Mouse (Mus musculus): Measurements from ENCODE around the gene Rad9a. TPM values are rescaled to one million over a fixed set of nuclear protein-coding genes. Genes with fewer than 3 reads are reported as not detected.

The Rad9a gene
- polyA plus RNA-seq, 2 experiments from 2014 or later = 37.7 to 40.3 TPM

DNA sequence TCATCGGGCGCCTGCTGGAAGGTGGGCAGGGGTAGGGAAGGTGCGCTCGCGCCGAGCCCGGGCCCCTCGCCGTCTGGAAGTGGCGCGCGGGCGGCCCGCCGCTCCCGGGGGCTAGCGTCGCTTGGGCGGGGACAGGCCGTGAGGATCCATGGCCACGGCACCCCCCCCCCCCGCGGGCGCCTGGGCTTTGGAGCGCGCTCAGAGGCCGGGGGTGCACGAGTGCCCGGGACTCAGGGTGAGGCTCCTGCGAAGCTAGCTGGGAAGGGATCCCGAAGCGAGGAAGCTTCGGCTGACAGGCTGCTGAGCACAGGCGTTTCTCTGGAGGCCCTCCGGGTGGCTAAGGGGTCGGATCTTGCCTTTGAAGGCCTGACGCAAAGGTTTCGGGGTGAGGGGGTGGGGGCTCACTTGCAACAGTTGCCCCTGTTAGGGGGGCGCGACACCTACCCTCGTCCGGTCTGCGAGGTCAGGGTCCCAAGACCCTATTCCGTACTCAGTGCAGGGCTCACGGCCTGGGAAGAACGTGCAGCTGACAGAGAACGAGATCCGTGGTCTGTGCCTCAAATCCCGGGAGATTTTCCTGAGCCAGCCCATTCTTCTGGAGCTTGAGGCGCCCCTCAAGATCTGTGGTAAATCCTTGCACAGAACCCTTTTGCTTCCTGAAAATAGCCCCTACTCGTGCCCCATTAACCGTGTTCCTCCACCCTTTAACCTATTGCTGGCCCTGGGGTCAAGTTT lies 9.0 kb downstream of the Rad9a start:
- no peak for ATAC-seq

DNA sequence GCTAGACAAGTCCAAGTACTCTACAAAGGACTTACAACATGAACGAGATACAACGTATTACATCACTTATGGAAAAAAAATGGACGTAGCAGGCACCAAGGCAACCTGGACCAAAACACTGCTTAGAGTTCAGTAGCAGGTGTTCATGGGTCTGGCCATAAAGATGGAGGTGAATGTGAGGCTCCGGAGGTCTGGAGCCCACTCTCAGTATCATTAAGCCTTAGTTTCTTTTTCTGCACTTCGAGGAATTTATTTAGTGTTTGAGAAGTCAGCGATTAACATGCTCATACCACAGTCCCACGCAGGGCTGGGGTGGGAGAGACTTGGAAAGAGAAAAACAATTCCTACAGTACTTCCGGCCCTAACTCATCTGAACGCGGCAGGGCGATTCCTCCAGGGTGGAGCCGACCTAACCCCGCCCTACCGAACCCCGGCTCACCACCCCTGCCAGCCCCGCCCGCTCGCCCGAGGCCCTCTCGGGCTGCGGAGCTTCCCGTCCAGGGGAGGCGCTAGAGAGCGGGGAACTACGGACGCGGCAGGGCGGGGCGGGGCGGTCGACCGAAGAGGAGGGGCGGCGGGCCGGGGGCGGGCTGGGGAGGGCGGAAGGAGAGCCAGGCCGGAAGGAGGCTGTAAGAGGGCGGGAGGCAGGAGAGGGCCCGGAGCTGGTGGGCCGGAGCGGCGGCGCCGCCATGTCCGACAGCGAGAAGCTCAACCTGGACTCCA lies 9.8 kb downstream of the Rad9a start, which contains the start of gene Ppp1ca:
Gene Ppp1ca, plus strand, starts transcription at position 538 of the 723 bp plus-strand sequence.
- ATAC-seq = peak; percentile 73

DNA sequence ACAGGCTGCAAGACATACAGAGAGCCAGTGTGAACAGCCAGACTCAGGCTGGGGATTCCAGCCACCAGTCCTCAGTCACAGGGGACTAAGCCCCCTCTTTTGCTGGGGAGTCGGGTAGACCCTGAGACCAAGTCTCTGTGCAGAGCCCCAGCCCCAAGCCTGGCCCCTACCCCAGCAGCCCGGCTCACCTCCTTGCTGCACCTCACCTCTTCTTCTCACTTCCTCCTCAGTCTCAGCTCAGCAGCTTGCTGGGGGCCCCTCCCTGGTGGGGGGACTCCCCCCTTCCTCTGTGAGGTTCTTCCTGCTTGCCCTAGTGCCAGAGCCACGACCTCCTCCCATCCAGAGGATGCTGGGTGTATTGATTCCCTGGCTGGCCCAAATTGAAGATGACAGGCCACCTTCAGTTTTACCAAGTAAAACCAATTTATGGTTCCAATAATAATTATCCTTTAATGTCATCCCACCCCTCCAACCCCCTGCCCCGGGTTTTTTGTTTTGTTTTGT lies 10.6 kb downstream of the Rad9a start, which contains the start of gene Tbc1d10c:
Gene Tbc1d10c, minus strand, starts transcription at position 454 of the 504 bp plus-strand sequence.
- peak; percentile 72 for ATAC-seq

DNA sequence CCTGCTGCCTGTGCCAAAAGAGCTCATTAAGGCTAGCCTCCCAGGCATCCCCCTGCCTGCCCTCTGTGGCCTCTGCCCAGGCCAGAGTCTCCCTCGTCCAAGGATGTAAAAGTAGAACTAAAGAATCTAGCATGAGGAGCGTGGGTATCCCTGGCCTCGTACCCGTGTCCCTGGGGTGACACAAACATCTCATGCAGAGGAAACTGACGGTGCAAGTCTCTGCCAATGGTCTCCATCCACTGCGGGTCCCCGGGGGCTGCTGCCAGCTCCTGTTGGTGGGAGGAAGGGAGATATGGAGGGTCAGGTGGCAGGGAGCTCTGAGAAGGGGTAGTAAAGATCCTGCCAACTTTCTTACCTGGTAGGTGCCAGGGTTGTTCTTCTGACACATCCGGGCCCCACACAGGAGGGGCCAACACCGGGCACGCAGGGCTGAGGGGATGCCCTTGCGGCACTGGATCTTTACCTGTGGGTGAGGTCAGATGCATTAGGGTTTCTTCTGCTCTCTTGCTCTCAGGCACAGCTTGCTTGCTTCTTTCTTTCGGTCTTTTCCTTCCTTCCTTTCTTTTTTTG lies 12.3 kb downstream of the Rad9a start:
- ATAC-seq = no peak

DNA sequence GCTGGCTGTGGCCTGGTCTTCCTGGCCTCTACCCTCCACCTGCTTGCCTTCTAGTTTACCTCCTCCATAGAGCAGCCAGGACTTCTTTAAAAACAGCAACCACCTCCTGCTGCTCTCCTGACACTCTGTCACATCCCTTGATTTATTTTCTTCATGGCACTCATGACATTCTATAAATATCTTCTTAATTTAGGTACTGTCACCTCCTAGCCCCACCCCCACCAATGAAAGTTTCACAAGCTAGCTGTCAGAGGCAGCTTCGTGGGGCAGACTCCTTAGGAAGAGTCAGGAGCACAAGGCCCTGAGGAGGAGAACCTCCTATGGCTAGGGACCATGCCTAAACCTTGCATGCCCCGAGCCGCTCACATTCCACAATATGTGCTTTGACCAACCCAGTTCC lies 14.2 kb downstream of the Rad9a start:
- no peak for ATAC-seq

DNA sequence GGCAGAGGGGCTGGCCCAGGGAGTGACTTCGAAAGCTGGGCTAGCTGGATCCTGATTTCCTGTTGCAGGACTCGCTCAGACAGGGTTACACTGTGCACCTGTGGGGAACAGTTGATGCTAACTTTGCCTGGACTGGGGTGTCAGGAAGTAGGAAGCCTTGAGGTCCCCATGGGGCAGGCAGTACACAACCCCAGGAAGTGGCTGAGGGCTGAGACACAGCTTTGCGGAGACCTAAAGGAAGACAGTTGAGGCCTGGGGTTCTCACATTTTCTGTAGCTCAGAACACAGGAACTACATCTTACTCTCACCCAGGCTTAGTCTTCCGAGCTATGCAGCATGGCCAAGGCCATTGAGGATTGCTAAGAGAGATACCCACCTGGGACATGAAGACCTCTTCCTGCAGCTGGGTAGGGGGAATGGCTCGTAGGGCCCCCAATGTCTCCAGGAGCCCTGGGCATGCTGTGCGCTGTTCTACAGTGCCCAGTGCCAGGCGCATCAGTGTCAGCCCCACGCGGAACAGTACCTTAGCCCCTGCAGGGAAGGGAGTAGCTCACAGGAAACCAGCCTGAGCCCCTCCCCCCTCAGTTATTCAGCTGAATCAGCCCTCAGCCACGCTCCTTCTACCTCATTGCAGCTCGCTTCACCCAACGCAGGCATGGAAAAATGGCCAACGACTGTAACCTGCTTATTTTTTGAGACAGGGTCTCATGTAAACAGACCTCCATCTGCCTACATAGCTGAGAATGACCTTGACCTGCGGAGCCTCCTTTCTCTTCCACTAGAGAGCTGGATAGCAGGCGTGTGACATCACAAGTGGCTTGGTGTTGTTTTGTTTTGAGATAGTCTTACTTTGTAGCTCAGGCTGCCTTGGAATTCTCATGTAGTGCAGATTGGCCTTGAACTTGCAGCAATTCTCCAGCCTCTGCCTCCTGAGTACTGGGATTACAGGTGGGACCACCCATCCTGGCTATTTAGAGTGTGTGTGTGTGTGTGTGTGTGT lies 16.2 kb downstream of the Rad9a start:
- peak; percentile 74 for ATAC-seq

DNA sequence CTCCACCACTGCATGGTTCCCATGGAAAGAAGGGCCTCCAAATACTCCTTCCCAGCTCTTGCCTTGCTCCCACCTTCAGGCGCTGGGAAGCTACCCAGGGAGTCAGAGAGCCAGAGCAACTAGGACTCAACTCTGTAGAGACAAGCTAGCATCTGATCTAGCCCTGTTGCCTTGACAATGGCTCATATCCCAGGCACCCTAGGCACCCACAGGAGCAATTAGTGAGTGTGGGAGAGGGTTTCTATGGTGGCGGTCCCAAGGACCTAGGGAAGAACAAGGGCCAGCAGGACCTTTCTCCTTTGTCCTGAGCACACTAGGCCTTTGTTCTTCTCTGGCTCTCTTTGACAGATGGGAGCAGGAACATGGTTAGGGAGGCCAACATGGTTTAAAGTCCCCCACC lies 17.8 kb downstream of the Rad9a start:
- ATAC-seq = no peak

DNA sequence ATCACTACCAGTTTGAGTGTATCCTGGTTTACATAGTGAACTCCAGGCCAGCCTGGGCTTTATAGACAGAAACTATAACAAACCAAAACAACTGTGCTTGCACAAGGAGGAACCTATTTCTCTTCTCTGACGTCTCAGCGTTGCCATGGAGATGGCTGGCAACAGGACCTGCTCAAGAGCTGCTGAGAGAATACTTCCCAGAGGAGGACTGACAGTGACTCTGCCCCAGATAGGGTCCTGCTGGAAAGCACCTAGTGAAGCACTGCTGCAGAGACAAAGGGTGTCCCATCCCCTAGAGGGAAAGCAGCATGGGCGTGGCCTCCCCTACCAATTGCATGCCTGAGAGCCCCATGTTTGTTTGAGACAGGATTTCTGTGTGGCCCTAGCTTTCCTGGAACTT lies 19.6 kb downstream of the Rad9a start:
- peak; percentile 16 for ATAC-seq

DNA sequence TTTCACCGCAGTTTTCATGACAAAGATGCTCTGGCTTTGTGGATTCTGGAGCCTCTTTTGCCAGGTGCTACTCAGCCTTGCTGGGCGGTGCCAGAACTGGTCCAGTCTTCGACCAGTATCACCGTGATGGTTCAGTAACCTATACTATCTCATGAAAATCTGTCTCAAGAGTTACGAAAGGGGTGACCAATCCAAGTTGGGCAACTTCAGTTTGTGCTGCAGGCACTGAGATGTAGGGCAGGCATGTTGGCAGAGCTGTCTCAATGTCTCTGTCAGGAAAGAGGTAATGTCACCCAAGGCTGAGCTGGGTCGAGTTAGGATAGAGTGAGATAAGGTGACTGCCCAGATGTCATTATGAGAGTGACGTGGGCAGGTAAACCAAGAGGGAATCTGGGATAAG lies 21.1 kb downstream of the Rad9a start:
- no peak for ATAC-seq

DNA sequence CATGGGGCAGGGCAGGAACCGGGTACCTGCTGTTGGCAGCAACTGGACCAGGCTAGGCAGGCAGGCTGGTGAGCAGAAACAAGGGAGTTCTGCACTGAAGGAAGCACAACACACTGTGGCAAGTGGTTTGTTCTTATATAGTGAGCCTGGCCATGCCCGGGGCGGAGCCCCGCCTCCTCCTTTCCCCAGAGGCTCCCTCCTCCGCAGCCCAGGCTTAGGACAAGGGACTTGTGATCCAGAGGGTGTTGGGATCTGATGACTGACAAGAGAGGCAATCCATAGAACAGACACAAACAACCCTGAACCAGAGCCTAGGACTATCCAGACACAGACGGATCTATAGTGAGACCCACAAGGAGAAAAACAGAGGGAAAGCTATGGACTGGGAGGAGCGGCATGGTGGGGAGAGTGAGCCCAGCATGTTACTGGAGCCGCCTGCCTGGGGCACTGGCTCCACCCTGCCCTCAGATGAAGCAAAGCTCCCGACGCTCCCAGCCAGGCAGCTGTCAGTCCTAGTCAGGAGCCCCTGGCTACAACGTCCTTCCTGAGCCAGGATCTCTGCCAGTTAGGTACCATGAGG lies 26.0 kb downstream of the Rad9a start, which contains the start of gene Carns1:
Gene Carns1, minus strand, starts transcription at position 112 of the 580 bp plus-strand sequence.
- ATAC-seq = no peak

DNA sequence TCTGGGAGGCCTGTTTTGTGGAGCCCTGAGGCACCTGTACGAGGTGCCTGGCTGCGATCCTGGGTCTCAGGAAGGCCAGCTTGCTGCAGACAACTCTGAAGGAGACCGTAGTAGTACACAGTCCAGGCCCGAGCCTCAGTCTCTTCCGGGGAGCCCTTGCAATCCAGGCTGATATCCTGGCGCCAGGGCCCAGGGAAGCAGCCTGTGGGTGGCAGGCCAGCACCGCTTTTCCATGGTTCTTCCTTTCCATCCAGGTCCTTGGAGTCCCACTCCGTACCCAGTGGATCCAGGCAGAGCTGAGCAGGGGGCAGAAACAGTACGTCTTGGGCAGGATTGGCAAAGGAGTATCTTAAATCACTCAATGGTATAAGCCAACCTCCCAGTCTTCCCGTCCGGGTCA lies 28.5 kb downstream of the Rad9a start:
- no peak for ATAC-seq

DNA sequence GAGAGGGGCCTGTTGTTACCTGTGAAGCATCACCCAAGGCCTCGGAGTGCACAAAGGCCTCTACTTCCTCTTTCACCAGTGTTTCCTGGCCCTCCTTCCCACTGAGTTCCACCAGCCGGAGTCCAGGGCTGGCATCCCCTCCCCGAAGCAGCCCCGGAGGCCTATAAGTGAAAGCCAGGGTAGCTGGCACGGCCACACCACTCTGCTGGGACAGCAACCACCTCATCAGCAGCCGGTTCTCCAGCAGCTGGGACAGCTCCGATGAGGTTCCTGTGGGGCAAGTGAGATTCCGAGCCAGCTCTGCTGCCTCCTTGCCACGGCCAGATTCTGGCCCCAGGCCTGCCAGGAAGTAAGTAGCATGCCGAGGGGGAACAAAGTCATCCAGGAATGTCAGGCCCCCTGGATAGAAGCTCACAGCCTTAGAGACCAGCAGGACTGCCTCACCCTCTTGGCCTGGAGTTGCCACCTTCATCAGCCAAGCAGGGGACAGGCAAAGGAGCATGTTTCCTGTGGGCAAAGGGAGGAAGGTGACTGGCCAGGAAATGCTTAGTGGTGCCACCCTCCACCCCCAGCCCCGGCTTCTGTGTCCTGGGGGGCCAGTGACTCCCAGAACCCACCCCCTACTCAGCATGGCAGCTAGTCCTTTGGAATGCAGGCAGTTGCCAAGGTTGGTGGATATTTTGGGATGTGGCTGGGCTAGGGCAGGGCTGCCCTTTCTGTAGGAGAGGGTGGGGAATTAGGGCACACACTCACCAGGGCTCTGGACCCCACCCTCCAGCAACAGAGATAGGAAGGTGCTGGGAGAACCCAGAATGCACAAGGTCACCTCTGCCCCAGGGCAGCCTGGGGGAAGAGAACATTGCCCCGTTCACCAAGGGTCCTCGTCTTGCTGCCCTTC lies 29.8 kb downstream of the Rad9a start:
- ATAC-seq = no peak

DNA sequence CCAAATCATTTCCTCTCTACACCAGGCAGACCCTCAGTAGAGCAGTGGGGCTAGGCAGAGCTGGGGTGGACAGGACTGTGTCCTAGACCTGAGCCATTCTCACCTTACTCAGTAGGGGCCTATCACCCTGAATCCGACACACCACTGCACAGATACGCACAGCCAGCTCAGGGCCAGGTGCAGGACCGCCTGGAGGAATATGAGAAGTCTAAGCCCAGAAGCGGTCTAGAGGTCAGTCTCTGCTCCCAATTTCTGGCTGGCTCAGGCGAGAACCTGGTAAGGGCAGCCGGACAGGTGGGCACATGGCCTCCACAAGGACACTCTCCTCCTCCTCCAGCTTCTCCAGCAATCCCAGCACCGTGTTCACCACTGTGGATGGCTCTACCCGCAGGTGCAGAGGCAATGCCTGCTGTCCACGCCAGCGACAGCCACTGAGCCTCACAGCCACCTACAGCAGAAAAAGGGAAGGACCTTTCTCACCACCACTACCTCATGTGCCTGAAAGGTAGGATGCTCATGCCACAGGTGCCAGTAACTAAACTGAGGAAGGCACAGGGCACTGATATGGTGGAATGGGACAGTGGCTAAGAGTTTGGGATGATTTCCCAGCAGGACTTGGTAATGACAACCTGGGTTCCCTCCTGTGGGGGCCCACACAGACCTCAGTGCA lies 30.6 kb downstream of the Rad9a start:
- no peak for ATAC-seq

DNA sequence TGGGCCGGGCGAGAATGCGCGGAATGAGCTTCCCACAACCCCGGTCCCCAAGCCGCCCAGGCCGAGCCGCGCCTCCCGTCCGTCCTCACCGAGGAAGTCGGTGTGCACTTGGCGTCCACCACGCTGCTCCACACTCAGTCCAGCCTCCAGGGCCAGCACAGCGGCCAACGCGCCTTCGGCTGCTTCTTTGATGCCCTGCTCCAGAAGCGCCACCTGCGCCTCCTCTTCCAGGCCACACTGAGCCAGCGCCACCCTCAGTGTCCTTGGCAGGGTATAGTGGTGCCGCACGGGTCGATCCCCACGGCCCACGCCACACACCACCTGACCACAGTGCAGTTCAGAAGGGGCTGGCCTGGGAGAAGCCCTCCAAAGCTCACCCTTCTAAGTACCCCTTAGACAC lies 31.7 kb downstream of the Rad9a start:
- peak; percentile 10 for ATAC-seq

DNA sequence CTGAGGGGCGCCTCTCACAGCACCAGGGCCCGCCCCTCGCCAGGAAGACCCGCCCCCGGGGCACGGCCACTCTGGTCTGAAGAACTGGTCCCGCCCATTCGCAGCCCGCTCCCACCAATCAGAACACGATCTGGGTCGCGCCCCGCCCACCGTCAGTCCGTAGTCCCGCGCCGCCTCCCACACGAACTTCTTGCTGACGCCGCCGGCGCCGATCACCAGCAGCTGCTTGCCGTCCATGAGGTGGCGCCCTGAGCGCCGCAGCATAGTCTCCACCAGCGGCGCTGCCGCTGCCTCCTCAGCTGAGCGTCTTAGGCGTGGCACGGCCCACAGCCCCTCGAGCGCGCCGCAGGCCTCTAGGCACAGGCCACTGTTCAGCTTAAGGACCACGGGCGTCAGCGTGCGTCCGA lies 32.1 kb downstream of the Rad9a start:
- peak; percentile 93 for ATAC-seq

DNA sequence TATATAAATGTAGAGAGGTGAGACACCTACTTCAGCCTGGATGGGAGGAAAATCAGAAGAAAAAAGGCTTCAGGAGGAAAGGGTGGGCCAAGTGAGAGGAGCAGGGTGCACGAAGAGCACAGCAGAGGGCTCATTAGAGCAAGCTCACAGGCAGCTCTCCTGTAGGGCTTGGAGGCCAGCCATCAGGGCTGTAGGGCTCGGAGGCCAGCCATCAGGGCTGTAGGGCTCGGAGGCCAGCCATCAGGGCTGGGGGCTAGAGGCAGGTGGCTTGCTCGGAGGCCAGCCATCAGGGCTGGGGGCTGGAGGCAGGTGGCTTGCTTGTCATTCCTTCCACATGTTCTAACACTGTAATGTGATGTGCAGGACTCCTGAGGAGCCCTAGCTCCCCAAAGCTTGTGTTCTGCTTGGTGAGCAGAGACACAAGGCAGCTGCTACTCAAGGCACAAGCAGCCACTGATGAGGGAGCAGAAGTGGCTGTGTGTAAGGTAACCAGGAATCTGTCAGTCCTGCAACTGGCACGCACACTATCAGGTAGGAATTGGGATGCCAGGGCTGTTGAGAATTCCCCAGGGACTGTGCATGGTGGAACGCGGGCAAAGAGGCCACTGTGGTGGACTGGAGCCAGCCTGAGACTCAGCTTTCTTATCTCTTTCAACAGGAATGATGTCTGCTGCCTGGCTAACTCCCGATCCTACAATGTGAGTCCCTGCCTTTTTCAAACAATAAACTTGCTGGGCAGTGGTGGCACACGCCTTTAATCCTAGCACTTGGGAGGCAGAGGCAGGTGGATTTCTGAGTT lies 34.6 kb downstream of the Rad9a start:
- ATAC-seq = no peak

DNA sequence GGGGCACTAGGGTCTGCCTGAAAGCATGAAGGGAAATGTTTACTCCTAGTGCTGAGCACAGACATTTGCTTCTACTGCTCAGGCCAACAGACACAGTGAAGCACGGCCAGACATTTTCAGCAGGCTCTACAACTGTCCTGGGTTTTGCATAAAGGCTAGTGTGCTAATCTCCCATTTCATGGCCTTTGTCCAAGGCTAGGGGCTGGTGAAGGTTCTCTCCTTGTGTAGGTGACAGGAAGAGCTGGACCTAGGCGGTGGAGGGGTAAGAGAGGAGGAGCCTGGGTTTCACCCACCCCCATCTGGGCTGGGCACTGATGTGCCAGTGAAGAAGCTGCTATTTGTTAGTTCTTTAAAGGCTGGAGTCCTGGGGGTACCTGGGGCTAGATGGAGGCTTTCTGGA lies 36.7 kb downstream of the Rad9a start:
- no peak for ATAC-seq

DNA sequence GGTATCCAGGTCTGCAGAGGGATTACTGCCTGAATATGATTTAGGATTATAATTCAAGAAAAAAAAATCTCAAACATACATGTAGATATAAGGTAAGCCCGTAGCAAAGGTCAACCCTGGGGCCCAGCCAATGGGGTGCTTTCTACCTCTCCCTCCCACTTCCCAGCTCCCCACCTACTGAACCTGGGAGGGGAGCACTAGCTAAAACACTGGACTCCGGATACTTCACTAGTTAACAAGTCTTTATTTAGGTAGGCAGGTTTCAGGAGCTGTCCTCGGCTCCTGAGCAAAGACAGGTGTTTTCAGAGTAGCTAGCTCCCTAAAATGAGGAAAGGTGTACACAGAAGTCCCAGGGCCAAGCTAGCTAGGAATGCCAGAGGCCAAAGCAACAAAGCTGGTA lies 37.4 kb downstream of the Rad9a start:
- no peak for ATAC-seq

DNA sequence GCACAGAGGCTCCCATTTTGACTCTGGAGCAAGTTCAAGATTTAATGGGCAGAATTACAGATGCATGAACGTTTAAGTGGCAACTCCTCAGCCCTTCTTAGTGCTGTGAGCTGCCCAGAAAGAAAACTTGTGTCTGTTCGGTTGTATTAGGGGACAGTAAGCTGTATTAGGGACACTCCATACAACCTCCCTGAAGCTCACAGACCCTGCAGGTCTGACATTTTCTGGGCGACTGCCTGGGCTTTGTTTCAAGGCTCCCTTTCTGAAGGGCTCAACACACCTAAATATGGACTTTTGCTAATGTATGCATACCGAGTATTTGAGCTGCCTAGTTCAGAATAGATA lies 37.9 kb downstream of the Rad9a start:
- no peak for ATAC-seq
